Mouse (Mus musculus): ENCODE measurements around the gene Gyg.

- TF ChIP-seq POLR2A (IDR thresholded peaks at IDR 0.05; ENCODE audit: borderline replicate concordance, insufficient read depth, low read length) (no peak), CTCF (IDR thresholded peaks at IDR 0.05; ENCODE audit: borderline replicate concordance, insufficient read depth, low read depth, low read length) (no peak)
Measured at GRCm38 (mm10) chr3:20146884-20147395, 8.2 kb downstream of the Gyg start.

All from cerebellum, adult 2 months (tissue).